Mouse (Mus musculus) spleen, adult 2 months (tissue): ENCODE measurements around the gene Gskip.

ENCODE experiments used
- CTCF ChIP-seq: fragments of 200-500 bp; IDR thresholded peaks from 2 replicates; pipeline ENCODE4 v1.5.1; 2011; ENCODE audit warnings: mild to moderate bottlenecking, inconsistent platforms; ENCODE audit not compliant: insufficient read depth, insufficient read length, insufficient replicate concordance; ENCODE audit errors: extremely low read depth
- POLR2A ChIP-seq: fragments of 200-500 bp; IDR thresholded peaks from 2 replicates; pipeline ENCODE4 v1.6.1; 2011; ENCODE audit warnings: low read depth, low read length, inconsistent platforms

GRCm38 (mm10) chr12:105637554-105637953, 47.1 kb upstream of the Gskip start:
- TF ChIP-seq POLR2A (no peak), CTCF (no peak)
